Mouse (Mus musculus): ENCODE results near the gene Elp5. TPM values are rescaled to one million over a fixed set of nuclear protein-coding genes. Genes with fewer than 3 reads are reported as not detected.
A peak's percentile ranks its signal among the peaks of the same experiment; 100 is the strongest.

Gene Elp5
- polyA plus RNA-seq, 1 experiment from 2014 or later: 162 TPM

MicroRNAs within 50 kb of the gene (microRNA counts, 519-probe panel; counts per million panel counts)
- microRNA mmu-miR-324-3p (not detected), microRNA mmu-miR-324-5p (5,435 counts per million, percentile 60 among the panel's probes with 10 or more counts)

Small RNA genes lying within 50 kb of the gene (microRNA-seq; reads per million reads assigned to microRNA genes)
- gene Gm44349: not detected
- 5,214 reads per million, percentile 92 among the genes with 10 or more reads in this experiment for gene Mir324

Other genes with a start within 250 kb of the Elp5 start
- gene Polr2a, start 223.9 kb downstream of the Elp5 start, polyA plus RNA-seq (2014; fragmentation: Nextera tagmentation; extraction: Ambion mirVana): 20.0 and 30.7 TPM in 2 replicates
- 0.14 TPM in 1 of 2 replicates, not detected in the other for gene Slc35g3, start 220.5 kb downstream of the Elp5 start, polyA plus RNA-seq (2014; fragmentation: Nextera tagmentation; extraction: Ambion mirVana)
- gene Zbtb4, start 216.6 kb downstream of the Elp5 start, polyA plus RNA-seq (2014; fragmentation: Nextera tagmentation; extraction: Ambion mirVana): 3.8 and 4.2 TPM in 2 replicates
- gene Chrnb1, start 186.6 kb downstream of the Elp5 start, polyA plus RNA-seq (2014; fragmentation: Nextera tagmentation; extraction: Ambion mirVana): 0.80 and 1.3 TPM in 2 replicates
- 3.2 and 3.6 TPM in 2 replicates for gene Fgf11, start 180.7 kb downstream of the Elp5 start, polyA plus RNA-seq (2014; fragmentation: Nextera tagmentation; extraction: Ambion mirVana)
- gene Tmem102, start 176.9 kb downstream of the Elp5 start, polyA plus RNA-seq (2014; fragmentation: Nextera tagmentation; extraction: Ambion mirVana): 0.58 and 0.82 TPM in 2 replicates
- not detected in 2 replicates for gene Gm39566, start 167.2 kb downstream of the Elp5 start, polyA plus RNA-seq (2014; fragmentation: Nextera tagmentation; extraction: Ambion mirVana)
- gene Spem2, start 164.1 kb downstream of the Elp5 start, polyA plus RNA-seq (2014; fragmentation: Nextera tagmentation; extraction: Ambion mirVana): not detected in 2 replicates
- 0.49 and 0.85 TPM in 2 replicates for gene Spem1, start 160.3 kb downstream of the Elp5 start, polyA plus RNA-seq (2014; fragmentation: Nextera tagmentation; extraction: Ambion mirVana)
- 25.1 and 32.4 TPM in 2 replicates for gene Nlgn2, start 144.7 kb downstream of the Elp5 start, polyA plus RNA-seq (2014; fragmentation: Nextera tagmentation; extraction: Ambion mirVana)
- gene Tmem256, start 144.0 kb downstream of the Elp5 start, polyA plus RNA-seq (2014; fragmentation: Nextera tagmentation; extraction: Ambion mirVana): 313 and 417 TPM in 2 replicates
- 41.3 and 51.9 TPM in 2 replicates for gene Plscr3, start 136.1 kb downstream of the Elp5 start, polyA plus RNA-seq (2014; fragmentation: Nextera tagmentation; extraction: Ambion mirVana)
- not detected in 2 replicates for gene Tnk1, start 123.8 kb downstream of the Elp5 start, polyA plus RNA-seq (2014; fragmentation: Nextera tagmentation; extraction: Ambion mirVana)
- not detected in 2 replicates for gene Tmem95, start 104.5 kb downstream of the Elp5 start, polyA plus RNA-seq (2014; fragmentation: Nextera tagmentation; extraction: Ambion mirVana)
- gene Kctd11, start 101.1 kb downstream of the Elp5 start, polyA plus RNA-seq (2014; fragmentation: Nextera tagmentation; extraction: Ambion mirVana): 0.74 and 1.0 TPM in 2 replicates
- gene Acap1, start 87.0 kb downstream of the Elp5 start, polyA plus RNA-seq (2014; fragmentation: Nextera tagmentation; extraction: Ambion mirVana): 0.17 and 0.30 TPM in 2 replicates
- 9.4 and 13.0 TPM in 2 replicates for gene 2810408A11Rik, start 81.5 kb downstream of the Elp5 start, polyA plus RNA-seq (2014; fragmentation: Nextera tagmentation; extraction: Ambion mirVana)
- gene Neurl4, start 81.4 kb downstream of the Elp5 start, polyA plus RNA-seq (2014; fragmentation: Nextera tagmentation; extraction: Ambion mirVana): 27.5 and 29.0 TPM in 2 replicates
- gene Gps2, start 68.6 kb downstream of the Elp5 start, polyA plus RNA-seq (2014; fragmentation: Nextera tagmentation; extraction: Ambion mirVana): 56.4 and 62.4 TPM in 2 replicates
- gene Eif5a, start 60.6 kb downstream of the Elp5 start, polyA plus RNA-seq (2014; fragmentation: Nextera tagmentation; extraction: Ambion mirVana): 1,083 and 1,099 TPM in 2 replicates
- 4.3 and 10.4 TPM in 2 replicates for gene Ybx2, start 46.7 kb downstream of the Elp5 start, polyA plus RNA-seq (2014; fragmentation: Nextera tagmentation; extraction: Ambion mirVana)
- 2.2 and 4.5 TPM in 2 replicates for gene Slc2a4, start 34.3 kb downstream of the Elp5 start, polyA plus RNA-seq (2014; fragmentation: Nextera tagmentation; extraction: Ambion mirVana)
- 0.20 TPM in 1 of 2 replicates, not detected in the other for gene Cldn7, start 17.7 kb downstream of the Elp5 start, polyA plus RNA-seq (2014; fragmentation: Nextera tagmentation; extraction: Ambion mirVana)
- gene Ctdnep1, start 1.4 kb downstream of the Elp5 start, polyA plus RNA-seq (2014; fragmentation: Nextera tagmentation; extraction: Ambion mirVana): 24.4 and 39.0 TPM in 2 replicates
- gene Gabarap, start 8.6 kb upstream of the Elp5 start, polyA plus RNA-seq (2014; fragmentation: Nextera tagmentation; extraction: Ambion mirVana): 616 and 626 TPM in 2 replicates
- gene Phf23, start 13.3 kb upstream of the Elp5 start, polyA plus RNA-seq (2014; fragmentation: Nextera tagmentation; extraction: Ambion mirVana): 41.3 and 48.9 TPM in 2 replicates
- gene Dvl2, start 18.1 kb upstream of the Elp5 start, polyA plus RNA-seq (2014; fragmentation: Nextera tagmentation; extraction: Ambion mirVana): 22.9 and 23.0 TPM in 2 replicates
- gene Acadvl, start 32.9 kb upstream of the Elp5 start, polyA plus RNA-seq (2014; fragmentation: Nextera tagmentation; extraction: Ambion mirVana): 43.2 and 49.6 TPM in 2 replicates
- gene Dlg4, start 34.4 kb upstream of the Elp5 start, polyA plus RNA-seq (2014; fragmentation: Nextera tagmentation; extraction: Ambion mirVana): 33.1 and 41.0 TPM in 2 replicates
- 0.26 and 1.4 TPM in 2 replicates for gene Asgr1, start 71.6 kb upstream of the Elp5 start, polyA plus RNA-seq (2014; fragmentation: Nextera tagmentation; extraction: Ambion mirVana)
- gene Asgr2, start 110.1 kb upstream of the Elp5 start, polyA plus RNA-seq (2014; fragmentation: Nextera tagmentation; extraction: Ambion mirVana): not detected in 2 replicates
- gene Mgl2, start 147.8 kb upstream of the Elp5 start, polyA plus RNA-seq (2014; fragmentation: Nextera tagmentation; extraction: Ambion mirVana): 0.75 TPM in 1 of 2 replicates, not detected in the other
- gene Clec10a, start 173.7 kb upstream of the Elp5 start, polyA plus RNA-seq (2014; fragmentation: Nextera tagmentation; extraction: Ambion mirVana): 1.4 TPM in 1 of 2 replicates, not detected in the other
- 1.5 and 3.2 TPM in 2 replicates for gene Slc16a11, start 230.2 kb upstream of the Elp5 start, polyA plus RNA-seq (2014; fragmentation: Nextera tagmentation; extraction: Ambion mirVana)
- 10.0 and 10.7 TPM in 2 replicates for gene Slc16a13, start 238.5 kb upstream of the Elp5 start, polyA plus RNA-seq (2014; fragmentation: Nextera tagmentation; extraction: Ambion mirVana)
- gene Bcl6b, start 247.3 kb upstream of the Elp5 start, polyA plus RNA-seq (2014; fragmentation: Nextera tagmentation; extraction: Ambion mirVana): 2.5 and 4.4 TPM in 2 replicates